Mouse (Mus musculus): ENCODE data around the gene Clec3a.
A peak's percentile ranks its signal among the peaks of the same experiment; 100 is the strongest.

Gene Clec3a

DNA sequence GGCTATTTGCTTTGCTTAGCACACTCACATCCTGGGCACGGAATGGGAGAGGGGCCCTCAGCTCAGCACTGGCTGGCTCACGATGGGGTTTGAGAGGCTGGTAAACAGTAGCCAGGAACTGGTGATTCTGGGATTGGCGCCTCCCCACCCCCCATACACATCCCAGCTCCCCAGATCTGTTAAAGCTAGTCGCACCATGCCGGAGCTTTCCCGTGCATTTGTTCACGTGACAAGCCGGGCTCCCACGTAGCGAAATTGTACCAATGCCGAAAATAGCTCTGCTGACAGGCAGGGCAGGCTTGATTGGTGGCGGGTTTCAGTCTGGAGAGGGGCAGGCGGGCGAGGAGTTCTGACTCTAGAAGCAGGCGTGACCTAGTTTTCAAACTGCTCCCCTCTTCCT lies 38.1 kb downstream of the Clec3a start:
- peak in 1 of 2 experiments; percentile 48 for DNase-seq (ENCODE audit: inconsistent age in 2 of 2, low spot score in 1 of 2)

DNA sequence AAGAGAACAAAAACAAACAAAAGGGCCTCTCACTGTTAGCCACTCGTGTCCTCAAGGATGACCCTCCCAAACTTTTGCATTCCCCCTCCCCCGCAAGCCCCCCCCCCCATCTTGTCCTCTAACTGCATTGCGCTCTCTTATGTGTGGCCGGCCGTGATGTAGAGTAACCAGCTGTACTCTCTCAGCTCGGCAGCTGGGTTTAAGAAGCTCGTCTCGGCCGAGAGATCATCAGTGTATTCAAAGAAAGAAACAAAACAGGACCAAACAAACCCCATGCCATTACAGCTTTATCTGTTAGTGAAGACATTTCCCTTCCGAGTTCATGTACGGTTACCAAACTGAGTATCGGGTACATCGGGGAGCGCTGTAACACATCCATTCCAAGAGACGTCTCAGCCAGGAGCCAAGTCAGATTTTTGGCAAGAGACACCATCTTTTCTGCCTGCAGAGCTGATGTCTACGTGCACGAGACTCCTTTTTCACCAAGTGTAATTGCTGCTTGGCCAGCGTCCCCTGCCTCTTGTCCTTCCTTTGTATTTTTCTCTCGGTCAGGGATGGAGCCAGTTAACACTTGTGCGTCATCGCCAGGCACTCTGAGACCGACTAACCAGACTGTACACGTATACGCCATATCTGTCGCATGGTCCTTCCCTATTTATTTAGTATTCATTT lies 40.4 kb downstream of the Clec3a start:
- DNase-seq (ENCODE audit: inconsistent age in 2 of 2, low spot score in 1 of 2), result no peak

DNA sequence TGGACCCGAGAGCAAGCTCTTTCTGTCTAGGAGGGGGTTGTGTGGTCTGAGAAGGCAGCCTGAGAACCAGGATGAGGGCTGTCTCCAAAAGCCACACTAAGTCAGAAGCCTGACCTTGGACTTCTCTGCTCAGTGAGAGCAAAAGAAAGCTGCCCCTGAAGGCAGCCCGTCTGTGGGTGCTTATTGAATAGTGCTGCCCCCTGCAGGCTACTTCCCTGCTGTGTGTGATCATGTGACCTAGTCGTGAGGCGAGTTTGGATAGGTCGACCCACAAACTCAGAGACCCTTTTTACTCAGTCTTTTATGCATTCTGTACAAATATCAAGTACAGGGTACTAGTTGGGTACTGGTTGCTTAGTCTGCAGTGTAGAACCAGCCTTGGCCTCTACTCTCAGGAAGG lies 42.7 kb downstream of the Clec3a start:
- peak in 1 of 2 experiments; percentile 42 for DNase-seq (ENCODE audit: inconsistent age in 2 of 2, low spot score in 1 of 2)

DNA sequence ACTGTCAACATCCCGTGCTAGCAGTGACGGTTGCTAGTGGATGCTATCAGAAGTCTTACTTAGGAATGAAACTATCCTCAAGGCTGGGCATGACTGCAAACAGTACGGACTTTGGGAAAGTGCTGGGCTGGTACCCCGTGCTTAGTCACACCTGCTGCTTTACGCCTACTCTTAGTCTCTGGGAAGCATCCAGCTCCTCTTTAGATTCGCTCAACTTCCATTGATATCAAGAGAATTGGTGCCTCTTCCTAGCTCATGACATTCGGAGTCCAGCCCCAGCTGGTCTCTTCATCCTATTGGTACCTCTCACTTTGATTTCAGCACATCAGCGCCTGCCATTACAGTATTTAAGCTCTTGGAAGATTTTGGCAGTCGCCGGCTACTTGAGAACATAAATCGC lies 44.7 kb downstream of the Clec3a start:
- DNase-seq (ENCODE audit: inconsistent age in 2 of 2, low spot score in 1 of 2), result no peak

DNA sequence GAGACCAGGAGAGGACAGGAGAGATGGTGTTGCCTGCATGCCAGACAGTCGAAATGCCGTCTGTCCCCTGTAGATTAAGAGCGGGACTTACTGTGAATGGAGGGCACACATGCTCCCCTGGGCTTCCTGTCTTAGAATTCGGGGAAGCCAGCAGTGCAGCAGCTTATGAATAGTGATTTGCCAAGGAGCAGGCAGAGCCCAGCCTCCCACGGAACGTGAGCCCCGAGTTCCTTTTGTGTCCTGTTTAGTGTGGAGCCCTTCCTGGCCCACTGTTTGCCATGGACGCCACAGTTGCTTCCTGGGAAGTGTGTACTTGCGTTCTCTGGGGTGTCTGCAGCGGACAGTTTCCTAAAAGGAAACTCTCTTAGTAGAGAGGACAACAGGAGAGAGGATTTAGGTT lies 45.4 kb downstream of the Clec3a start:
- DNase-seq (ENCODE audit: inconsistent age in 2 of 2, low spot score in 1 of 2), result no peak

DNA sequence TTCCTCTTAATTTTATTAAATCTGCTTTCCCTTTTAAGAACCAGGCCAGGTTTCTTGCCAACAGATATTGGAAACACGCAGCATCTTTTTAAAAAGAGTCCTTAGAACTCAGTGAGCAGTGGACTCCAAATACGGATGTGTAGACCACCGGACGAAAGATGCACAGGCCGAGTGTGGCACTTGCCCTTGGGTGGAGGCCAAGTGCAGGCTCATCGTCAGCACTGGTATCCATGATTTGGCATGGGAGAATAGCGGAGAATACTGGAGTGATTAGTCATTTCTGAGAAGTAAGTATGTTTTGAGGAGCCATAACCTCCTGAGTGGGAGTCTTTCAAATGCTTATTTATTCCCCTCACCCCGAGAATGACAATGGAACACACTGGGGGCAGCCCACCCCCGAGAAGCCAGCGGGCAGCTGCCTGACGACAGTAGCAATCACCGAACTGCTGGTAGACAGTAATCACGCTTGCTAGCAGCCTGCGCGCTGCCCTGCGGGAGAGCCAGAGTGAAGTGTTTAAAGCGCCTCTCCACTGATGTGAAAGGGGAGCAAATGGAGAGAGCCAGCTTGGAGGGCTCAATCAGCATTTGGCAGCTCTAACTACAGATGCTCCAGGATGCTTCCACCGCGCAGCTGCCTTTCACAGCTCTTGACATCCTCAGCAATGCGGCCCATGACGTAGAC lies 50.8 kb downstream of the Clec3a start:
- no peak for DNase-seq (ENCODE audit: inconsistent age in 2 of 2, low spot score in 1 of 2)

DNA sequence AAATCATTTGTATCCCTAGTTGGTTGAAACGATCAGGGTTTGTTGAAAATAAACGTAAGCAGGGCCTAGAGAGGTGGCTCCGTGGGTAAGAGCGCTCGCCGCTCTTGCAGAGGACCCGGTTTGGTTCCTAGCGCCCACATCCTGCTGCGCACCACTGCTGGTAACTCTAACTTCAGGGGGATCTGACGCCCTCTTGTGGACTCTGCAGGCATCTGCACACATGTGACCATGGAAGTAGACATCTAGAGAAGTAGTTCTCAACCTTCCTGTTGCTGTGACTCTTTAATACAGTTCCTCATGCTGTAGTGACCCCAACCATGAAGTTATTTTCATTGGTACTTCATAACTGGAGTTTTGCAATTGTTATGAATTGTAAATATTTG lies 51.3 kb downstream of the Clec3a start:
- DNase-seq (ENCODE audit: inconsistent age in 2 of 2, low spot score in 1 of 2), result no peak

DNA sequence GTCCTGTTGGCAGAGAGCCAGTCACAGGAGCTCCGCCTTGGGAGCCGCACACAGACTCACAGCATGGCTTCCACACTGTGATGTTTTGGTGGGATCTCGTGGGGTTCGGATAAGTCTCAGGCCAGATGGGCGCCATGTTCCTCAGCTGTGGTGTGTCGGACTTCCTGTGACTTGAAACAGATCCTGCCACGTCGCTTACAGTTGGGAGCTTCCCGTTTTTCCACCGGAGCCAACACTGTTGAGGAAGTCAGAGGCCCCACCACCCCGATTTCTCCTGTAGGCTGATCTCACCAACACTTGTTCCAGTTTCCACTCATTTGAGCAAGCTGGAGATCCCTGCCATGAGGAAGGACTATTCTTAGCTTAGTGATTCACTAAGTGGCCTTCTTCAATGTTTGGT lies 55.7 kb downstream of the Clec3a start:
- no peak for DNase-seq (ENCODE audit: inconsistent age in 2 of 2, low spot score in 1 of 2)
